Mouse (Mus musculus): ENCODE data around the gene Pik3c2a. TPM values are rescaled to one million over a fixed set of nuclear protein-coding genes. Genes with fewer than 3 reads are reported as not detected.
"Not testable (repeated sequence)": the region's sequence is repeated elsewhere in the genome, so short reads cannot be mapped to it uniquely, and the experiment has no call there.

The Pik3c2a gene
- polyA plus RNA-seq, 1 experiment from 2014 or later: 24.2 TPM

GRCm38 (mm10) chr7:116430926-116431325 lies 12.3 kb downstream of the Pik3c2a start:
- Histone ChIP-seq H3K4me1 (ENCODE audit: control insufficient read depth, insufficient read depth, low read length) (no peaks in the 10 kb centered on the region), H3K4me3 (ENCODE audit: low read depth, low read length) (no peak overlapping the region), H3K9me3 (ENCODE audit: control insufficient read depth, low read length) (no peaks in the 10 kb centered on the region), H3K9ac (ENCODE audit: low read length) (no peak overlapping the region), H3K36me3 (ENCODE audit: control insufficient read depth, insufficient read depth, low read length) (no peaks in the 10 kb centered on the region), H3K4me2 (ENCODE audit: low read depth) (no peak overlapping the region), H3K27ac (ENCODE audit: low read depth, low read length) (no peak overlapping the region), H3K27me3 (ENCODE audit: control insufficient read depth, insufficient read depth, low read length) (no peaks in the 10 kb centered on the region)
- ATAC-seq (ENCODE audit: insufficient read depth, low FRiP score, low TSS enrichment): no peak
- 90% methylated on average over 2 of the region's 2 CpGs for WGBS
- no peak for DNase-seq (ENCODE audit: low spot score)

DNA sequence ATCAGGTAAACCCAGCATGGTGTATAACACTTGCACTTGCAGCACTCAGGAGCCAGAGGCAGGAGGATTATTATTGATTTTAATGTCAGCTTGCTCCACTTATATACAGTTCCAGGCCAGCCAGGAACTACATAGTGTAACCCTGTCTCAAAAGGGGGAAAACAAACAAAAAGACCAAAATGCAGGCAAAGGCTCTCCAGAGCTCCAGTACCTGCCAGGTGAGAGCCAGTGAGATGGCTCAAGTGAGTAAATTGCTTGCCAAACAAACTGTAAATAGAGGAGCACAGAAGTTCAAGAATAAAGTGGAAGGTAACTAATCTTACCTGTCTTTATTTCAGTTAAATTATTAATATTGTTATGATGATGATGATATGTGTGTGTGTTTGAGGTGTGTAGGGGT lies 16.0 kb downstream of the Pik3c2a start:
- Histone ChIP-seq H3K27ac (ENCODE audit: low read depth, low read length) (no peak overlapping the region), H3K4me2 (ENCODE audit: low read depth) (no peak overlapping the region), H3K4me1 (ENCODE audit: control insufficient read depth, insufficient read depth, low read length) (no peaks in the 10 kb centered on the region), H3K27me3 (ENCODE audit: control insufficient read depth, insufficient read depth, low read length) (no peaks in the 10 kb centered on the region), H3K9me3 (ENCODE audit: control insufficient read depth, low read length) (no peaks in the 10 kb centered on the region), H3K36me3 (ENCODE audit: control insufficient read depth, insufficient read depth, low read length) (no peaks in the 10 kb centered on the region), H3K9ac (ENCODE audit: low read length) (no peak overlapping the region), H3K4me3 (ENCODE audit: low read depth, low read length) (no peak overlapping the region)
- ATAC-seq (ENCODE audit: insufficient read depth, low FRiP score, low TSS enrichment): no peak
- no peak for DNase-seq (ENCODE audit: low spot score)

GRCm38 (mm10) chr7:116425771-116426170 lies 17.5 kb downstream of the Pik3c2a start:
- H3K36me3 ChIP-seq (ENCODE audit: control insufficient read depth, insufficient read depth, low read length): no peaks in the 10 kb centered on the region
- no peaks in the 10 kb centered on the region for H3K9me3 ChIP-seq (ENCODE audit: control insufficient read depth, low read length)
- no peaks in the 10 kb centered on the region for H3K27me3 ChIP-seq (ENCODE audit: control insufficient read depth, insufficient read depth, low read length)
- H3K4me3 ChIP-seq (ENCODE audit: low read depth, low read length): no peak overlapping the region
- no peak overlapping the region for H3K27ac ChIP-seq (ENCODE audit: low read depth, low read length)
- 94% methylated on average over 6 of the region's 6 CpGs for WGBS
- ATAC-seq (ENCODE audit: insufficient read depth, low FRiP score, low TSS enrichment) (no peak), DNase-seq (ENCODE audit: low spot score) (no peak)
- no peak overlapping the region for H3K4me2 ChIP-seq (ENCODE audit: low read depth)
- no peak overlapping the region for H3K9ac ChIP-seq (ENCODE audit: low read length)
- H3K4me1 ChIP-seq (ENCODE audit: control insufficient read depth, insufficient read depth, low read length): no peaks in the 10 kb centered on the region

DNA sequence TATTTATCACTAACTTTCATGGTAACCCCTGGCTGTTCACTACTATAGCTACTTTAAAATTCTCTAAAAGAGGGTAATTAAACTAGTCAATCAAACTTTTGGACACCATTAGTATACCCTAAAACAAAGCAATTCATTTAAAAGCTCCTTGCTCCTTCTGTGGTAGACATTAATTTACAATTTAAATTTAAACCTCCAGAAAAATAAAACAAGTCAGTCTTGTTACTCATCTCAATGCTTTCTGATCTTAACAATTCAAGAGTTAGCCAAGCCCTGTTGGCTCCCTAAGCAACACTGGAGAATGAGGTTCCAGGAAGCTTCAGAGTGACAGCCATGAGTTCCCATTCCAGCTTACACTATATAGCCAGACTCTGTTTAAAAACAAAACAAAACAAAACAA lies 22.2 kb downstream of the Pik3c2a start:
- no peak for DNase-seq (ENCODE audit: low spot score)
- Histone ChIP-seq H3K4me3 (ENCODE audit: low read depth, low read length) (no peak overlapping the region), H3K4me1 (ENCODE audit: control insufficient read depth, insufficient read depth, low read length) (no peaks in the 10 kb centered on the region)

DNA sequence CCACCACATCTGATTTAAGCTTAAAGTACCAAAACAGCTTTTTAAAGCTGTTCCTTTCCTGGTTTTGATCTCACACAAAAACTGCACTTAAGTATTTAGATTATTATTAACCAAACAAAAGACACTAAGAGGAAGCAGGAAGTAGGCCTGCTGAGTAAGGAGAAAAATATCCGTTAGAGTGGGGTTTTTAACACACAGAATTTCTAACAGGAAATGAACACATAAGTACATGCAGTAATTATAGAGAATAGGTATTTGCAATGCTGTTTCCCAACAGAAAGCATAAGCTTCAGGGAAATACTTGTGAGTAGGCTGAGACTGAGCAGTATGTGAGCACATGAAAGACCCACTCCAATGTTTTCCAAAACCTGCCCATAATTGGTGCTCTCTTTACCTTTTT lies 33.8 kb downstream of the Pik3c2a start:
- H3K36me3 ChIP-seq (ENCODE audit: control insufficient read depth, insufficient read depth, low read length): no peaks in the 10 kb centered on the region
- no peak overlapping the region for H3K4me2 ChIP-seq (ENCODE audit: low read depth)
- H3K27ac ChIP-seq (ENCODE audit: low read depth, low read length): no peak overlapping the region
- DNase-seq (ENCODE audit: low spot score) (no peak), ATAC-seq (ENCODE audit: insufficient read depth, low FRiP score, low TSS enrichment) (no peak)
- H3K27me3 ChIP-seq (ENCODE audit: control insufficient read depth, insufficient read depth, low read length): no peaks in the 10 kb centered on the region
- no peaks in the 10 kb centered on the region for H3K9me3 ChIP-seq (ENCODE audit: control insufficient read depth, low read length)
- 65% methylated on average over 1 of the region's 1 CpGs for WGBS
- H3K9ac ChIP-seq (ENCODE audit: low read length): no peak overlapping the region
- H3K4me1 ChIP-seq (ENCODE audit: control insufficient read depth, insufficient read depth, low read length): no peaks in the 10 kb centered on the region
- H3K4me3 ChIP-seq (ENCODE audit: low read depth, low read length): no peak overlapping the region

More for the DNA sequence above, 22.2 kb downstream of the Pik3c2a start:
- H3K4me2 ChIP-seq (ENCODE audit: low read depth): no peak overlapping the region
- H3K36me3 ChIP-seq (ENCODE audit: control insufficient read depth, insufficient read depth, low read length): no peaks in the 10 kb centered on the region
- H3K9ac ChIP-seq (ENCODE audit: low read length): no peak overlapping the region
- H3K27ac ChIP-seq (ENCODE audit: low read depth, low read length): no peak overlapping the region
- ATAC-seq (ENCODE audit: insufficient read depth, low FRiP score, low TSS enrichment): no peak
- no peaks in the 10 kb centered on the region for H3K9me3 ChIP-seq (ENCODE audit: control insufficient read depth, low read length)
- no peaks in the 10 kb centered on the region for H3K27me3 ChIP-seq (ENCODE audit: control insufficient read depth, insufficient read depth, low read length)

DNA sequence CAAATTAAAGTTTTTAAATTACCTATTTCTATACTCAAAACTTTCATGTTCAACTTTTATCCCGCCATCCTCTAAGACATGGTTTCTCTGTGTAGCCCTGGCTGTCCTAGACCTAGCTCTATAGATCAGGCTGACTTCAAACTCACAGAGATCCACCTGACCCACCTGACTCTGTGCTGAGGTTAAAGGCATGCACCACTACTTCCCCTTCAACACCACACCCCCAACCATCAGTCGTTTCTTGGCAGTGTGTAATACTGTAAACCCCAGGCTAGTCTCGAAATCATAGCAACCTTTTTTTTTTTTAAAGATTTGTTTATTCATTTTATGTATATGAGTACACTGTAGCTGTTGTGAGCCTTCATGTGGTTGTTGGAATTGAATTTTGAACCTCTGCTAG lies 50.9 kb downstream of the Pik3c2a start:
- Histone ChIP-seq H3K9me3 (ENCODE audit: control insufficient read depth, low read length) (no peaks in the 10 kb centered on the region), H3K27me3 (ENCODE audit: control insufficient read depth, insufficient read depth, low read length) (no peaks in the 10 kb centered on the region), H3K4me2 (ENCODE audit: low read depth) (no peak overlapping the region), H3K4me3 (ENCODE audit: low read depth, low read length) (no peak overlapping the region), H3K27ac (ENCODE audit: low read depth, low read length) (no peak overlapping the region), H3K36me3 (ENCODE audit: control insufficient read depth, insufficient read depth, low read length) (no peaks in the 10 kb centered on the region), H3K4me1 (ENCODE audit: control insufficient read depth, insufficient read depth, low read length) (no peaks in the 10 kb centered on the region), H3K9ac (ENCODE audit: low read length) (no peak overlapping the region)
- 93% methylated on average over 3 of the region's 3 CpGs for WGBS
- ATAC-seq (ENCODE audit: insufficient read depth, low FRiP score, low TSS enrichment): no peak
- DNase-seq (ENCODE audit: low spot score): no peak

DNA sequence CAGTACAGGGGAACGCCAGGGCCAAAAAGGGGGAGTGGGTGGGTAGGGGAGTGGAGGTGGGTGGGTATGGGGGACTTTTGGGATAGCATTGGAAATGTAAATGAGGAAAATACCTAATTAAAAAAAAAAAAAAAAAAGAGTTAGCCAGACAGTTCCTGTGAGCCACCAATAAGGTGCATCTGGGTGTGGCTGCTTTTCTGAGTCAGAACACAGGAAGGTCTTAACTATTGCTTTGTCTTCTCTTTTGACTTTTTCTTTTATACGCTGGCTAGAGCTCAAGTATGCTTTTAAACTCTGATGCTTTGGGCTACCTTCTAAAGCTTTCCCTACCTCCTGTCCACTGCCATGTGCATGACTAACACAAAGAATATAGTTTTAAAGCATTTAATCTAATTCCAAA lies 55.9 kb downstream of the Pik3c2a start:
- not testable (repeated sequence) for H3K9ac ChIP-seq (ENCODE audit: low read length); ATAC-seq (ENCODE audit: insufficient read depth, low FRiP score, low TSS enrichment); H3K27ac ChIP-seq (ENCODE audit: low read depth, low read length); DNase-seq (ENCODE audit: low spot score); H3K4me3 ChIP-seq (ENCODE audit: low read depth, low read length); H3K27me3 ChIP-seq (ENCODE audit: control insufficient read depth, insufficient read depth, low read length); H3K4me1 ChIP-seq (ENCODE audit: control insufficient read depth, insufficient read depth, low read length); H3K36me3 ChIP-seq (ENCODE audit: control insufficient read depth, insufficient read depth, low read length); H3K4me2 ChIP-seq (ENCODE audit: low read depth); H3K9me3 ChIP-seq (ENCODE audit: control insufficient read depth, low read length)
- 89% methylated on average over 2 of the region's 2 CpGs for WGBS

DNA sequence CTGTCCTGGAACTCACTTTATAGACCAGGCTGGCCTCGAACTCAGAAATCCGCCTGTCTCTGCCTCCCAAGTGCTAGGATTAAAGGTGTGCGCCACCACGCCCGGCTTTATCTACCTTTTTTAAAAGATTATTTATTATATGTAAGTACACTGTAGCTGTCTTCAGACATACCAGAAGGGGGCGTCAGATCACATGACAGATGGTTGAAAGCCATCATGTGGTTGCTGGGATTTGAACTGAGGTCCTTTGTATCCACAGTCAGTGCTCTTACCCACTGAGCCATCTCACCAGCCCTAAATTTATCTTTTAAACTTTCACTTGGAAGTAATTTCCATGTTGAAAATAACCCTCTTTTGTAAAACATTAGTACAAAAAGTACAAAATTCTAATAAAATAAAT lies 64.1 kb downstream of the Pik3c2a start:
- not testable (repeated sequence) for ATAC-seq (ENCODE audit: insufficient read depth, low FRiP score, low TSS enrichment); H3K27me3 ChIP-seq (ENCODE audit: control insufficient read depth, insufficient read depth, low read length); H3K36me3 ChIP-seq (ENCODE audit: control insufficient read depth, insufficient read depth, low read length); H3K27ac ChIP-seq (ENCODE audit: low read depth, low read length); H3K4me1 ChIP-seq (ENCODE audit: control insufficient read depth, insufficient read depth, low read length); H3K4me3 ChIP-seq (ENCODE audit: low read depth, low read length); H3K9me3 ChIP-seq (ENCODE audit: control insufficient read depth, low read length); H3K9ac ChIP-seq (ENCODE audit: low read length); H3K4me2 ChIP-seq (ENCODE audit: low read depth); DNase-seq (ENCODE audit: low spot score)
- WGBS: 90% methylated on average over 6 of the region's 6 CpGs

DNA sequence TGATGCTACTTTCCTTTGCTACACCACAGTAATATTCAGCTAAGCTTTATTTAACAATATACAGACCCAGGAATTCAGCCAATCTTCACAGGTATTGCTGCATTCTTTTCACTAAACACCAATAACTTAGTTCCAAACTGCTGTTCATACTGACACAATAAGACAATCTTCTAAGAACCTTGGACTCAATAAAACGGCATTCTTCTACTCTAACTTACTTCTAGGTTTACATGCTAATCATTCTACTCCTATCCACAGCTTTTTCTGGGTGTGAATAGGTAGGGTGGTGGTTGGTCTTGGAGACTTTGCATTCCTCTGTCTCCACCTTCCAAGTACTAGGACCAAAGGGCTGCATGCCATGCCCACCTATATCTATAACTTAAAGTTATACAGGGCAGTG lies 69.0 kb downstream of the Pik3c2a start:
- DNase-seq (ENCODE audit: low spot score) (no peak), ATAC-seq (ENCODE audit: insufficient read depth, low FRiP score, low TSS enrichment) (no peak)
- Histone ChIP-seq H3K9me3 (ENCODE audit: control insufficient read depth, low read length) (no peaks in the 10 kb centered on the region), H3K4me1 (ENCODE audit: control insufficient read depth, insufficient read depth, low read length) (no peaks in the 10 kb centered on the region), H3K4me3 (ENCODE audit: low read depth, low read length) (no peak overlapping the region), H3K27me3 (ENCODE audit: control insufficient read depth, insufficient read depth, low read length) (no peaks in the 10 kb centered on the region), H3K4me2 (ENCODE audit: low read depth) (no peak overlapping the region), H3K27ac (ENCODE audit: low read depth, low read length) (no peak overlapping the region), H3K9ac (ENCODE audit: low read length) (no peak overlapping the region), H3K36me3 (ENCODE audit: control insufficient read depth, insufficient read depth, low read length) (0 out of 2 replicates have a peak, but pooled peaks cover 2% of the 10 kb centered on the region)
- 97% methylated on average over 1 of the region's 1 CpGs for WGBS

All from neural tube, embryonic 11.5 days (tissue).